ENCODE assay signal across 9 mouse cellular contexts in the genomic region with DNA sequence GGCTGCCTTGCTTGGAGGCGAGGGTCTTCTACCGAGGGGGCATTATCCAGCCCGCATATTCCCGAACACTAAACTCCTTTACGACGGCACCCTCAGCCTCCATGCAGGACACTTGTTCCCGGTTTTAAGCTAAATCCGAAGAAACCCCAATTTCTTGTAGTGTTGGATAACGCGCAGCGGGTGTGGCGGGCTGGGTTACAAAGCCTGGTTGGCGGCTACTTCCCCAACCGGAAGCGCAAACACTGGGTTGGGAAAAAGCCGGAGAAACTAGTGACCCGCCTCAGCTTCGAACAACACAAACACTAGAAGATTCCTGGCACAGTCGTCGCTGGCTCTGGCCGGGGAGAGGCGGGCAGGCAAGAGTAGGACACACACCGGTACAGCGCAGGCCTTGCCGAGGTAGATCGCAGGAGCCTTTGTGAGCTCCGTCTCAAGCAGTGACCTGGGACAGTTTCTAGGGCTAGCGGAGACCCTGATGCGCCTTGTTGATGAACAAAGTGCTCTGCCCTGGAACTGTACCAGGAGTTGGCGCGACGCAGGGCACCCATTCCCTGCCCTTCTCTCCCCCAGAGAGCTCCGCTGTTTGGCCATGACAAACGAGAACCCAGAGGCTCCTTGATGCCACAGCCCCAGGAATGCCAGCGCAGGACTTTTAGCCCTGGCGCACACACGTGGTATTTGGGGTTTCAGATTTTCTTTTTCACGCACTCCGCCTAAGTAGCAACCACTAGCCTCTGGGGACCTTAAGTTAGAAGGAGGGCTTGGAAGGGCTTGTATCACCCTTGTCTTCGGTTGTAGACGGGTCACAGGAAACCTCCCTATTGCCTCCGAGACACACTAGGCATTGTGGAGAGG. TPM values are rescaled to one million over a fixed set of nuclear protein-coding genes. Genes with fewer than 3 reads are reported as not detected.
DNase-seq lines count a peak whose midpoint lies in the region; ATAC-seq and TF ChIP-seq lines count a peak whose summit lies in the region.
"Had no signal": no experiment of that assay in that cellular context is flagged by ENCODE, and none has a peak within 500 bp of the region (broad histone marks: within the 10 kb centered on the region; RNA-seq: fewer than 3 reads in every experiment).

No protein-coding gene starts in this region.

- WGBS in heart, postnatal 0 days = 2% methylated on average over 42 of the region's 42 CpGs
- under 1% methylated on average over 42 of the region's 42 CpGs for WGBS in hindbrain, embryonic 16.5 days
- WGBS in midbrain, embryonic 12.5 days = under 1% methylated on average over 42 of the region's 42 CpGs

- TF ChIP-seq EP300 in heart, postnatal 0 days (IDR thresholded peaks at IDR 0.05; ENCODE audit: low read depth) = no peak

- H3K27ac ChIP-seq in heart, postnatal 0 days (ENCODE audit: low read depth) = no peak overlapping the region
- H3K27ac ChIP-seq in hindbrain, embryonic 16.5 days (ENCODE audit: low read depth, low read length) = no peak overlapping the region
- H3K27ac ChIP-seq in midbrain, embryonic 12.5 days (replicated peaks) = peak overlapping the region; percentile 39; the same call in 1 of the 2 replicates
- H3K27ac ChIP-seq in gastrocnemius, adult 2 months = no peak overlapping the region
- H3K27ac ChIP-seq: liver, embryonic 14.5 days had no signal

- no peaks in the 10 kb centered on the region for H3K36me3 ChIP-seq in heart, postnatal 0 days (replicated peaks; ENCODE audit: control insufficient read depth, insufficient read depth, low read length)
- H3K36me3 ChIP-seq in hindbrain, embryonic 16.5 days (ENCODE audit: control insufficient read depth, insufficient read depth, low read length) = no peaks in the 10 kb centered on the region
- no peaks in the 10 kb centered on the region for H3K36me3 ChIP-seq in midbrain, embryonic 12.5 days

- peaks cover 100% of the 10 kb centered on the region for H3K27me3 ChIP-seq in heart, postnatal 0 days (ENCODE audit: control insufficient read depth, insufficient read depth, low read length)
- H3K27me3 ChIP-seq in hindbrain, embryonic 16.5 days (replicated peaks; ENCODE audit: control insufficient read depth, insufficient read depth, low read length) = peaks cover 46% of the 10 kb centered on the region
- H3K27me3 ChIP-seq in midbrain, embryonic 12.5 days = peaks cover 77% of the 10 kb centered on the region

- peak overlapping the region; percentile 18; the same call in 1 of the 2 replicates for H3K4me3 ChIP-seq in heart, postnatal 0 days (ENCODE audit: low read depth, low read length)
- no peak overlapping the region for H3K4me3 ChIP-seq in hindbrain, embryonic 16.5 days (ENCODE audit: low read length)
- peak overlapping the region; percentile 29 for H3K4me3 ChIP-seq in midbrain, embryonic 12.5 days
- H3K4me3 ChIP-seq in gastrocnemius, adult 2 months = no peak overlapping the region

- H3K9ac ChIP-seq in heart, postnatal 0 days (replicated peaks; ENCODE audit: low read depth, low read length) = no peak overlapping the region
- no peak overlapping the region for H3K9ac ChIP-seq in hindbrain, embryonic 16.5 days (ENCODE audit: low read depth, low read length)
- H3K9ac ChIP-seq in midbrain, embryonic 12.5 days (replicated peaks) = 0 out of 2 replicates have a peak overlapping the region, but pooled peaks have one; percentile 15
- H3K9ac ChIP-seq: liver, embryonic 14.5 days had no signal

- no peak for DNase-seq in heart, postnatal 0 days (ENCODE audit: low spot score)
- DNase-seq in heart, postnatal 36 days = no peak
- DNase-seq in embryo, embryonic 10 days (ENCODE audit: low spot score) = peak; percentile 50
- no peak for DNase-seq in ovary, postnatal 10 days (ENCODE audit: low spot score)
- no peak for DNase-seq in gastrocnemius, adult 2 months
- DNase-seq in lung, postnatal 14 days = no peak

- intact Hi-C loops in heart, postnatal 36 days (cut with DNase I) = no loop called here
- intact Hi-C loops in gastrocnemius, adult 2 months (cut with DNase I) = no loop called here

- no peaks in the 10 kb centered on the region for H3K4me1 ChIP-seq in heart, postnatal 0 days (ENCODE audit: control insufficient read depth, insufficient read depth)
- no peaks in the 10 kb centered on the region for H3K4me1 ChIP-seq in hindbrain, embryonic 16.5 days (ENCODE audit: control insufficient read depth, insufficient read depth, low read depth, low read length)
- peaks cover 23% of the 10 kb centered on the region for H3K4me1 ChIP-seq in midbrain, embryonic 12.5 days

- H3K9me3 ChIP-seq in heart, postnatal 0 days (replicated peaks; ENCODE audit: control insufficient read depth, low read length) = no peaks in the 10 kb centered on the region
- no peaks in the 10 kb centered on the region; the same call in 1 of the 2 replicates for H3K9me3 ChIP-seq in hindbrain, embryonic 16.5 days (ENCODE audit: control insufficient read depth, low read length)
- no peaks in the 10 kb centered on the region for H3K9me3 ChIP-seq in midbrain, embryonic 12.5 days

- no peak for TF ChIP-seq CTCF in heart, postnatal 0 days (IDR thresholded peaks at IDR 0.05; ENCODE audit: low read depth)
- TF ChIP-seq CTCF in gastrocnemius, adult 2 months (IDR thresholded peaks at IDR 0.05) = no peak

- 0 out of 2 replicates have a peak, but pooled peaks have one; percentile 7 for ATAC-seq in heart, postnatal 0 days (ENCODE audit: insufficient read depth, low read depth)
- ATAC-seq in hindbrain, embryonic 16.5 days = peak; percentile 23; the same call in 1 of the 2 replicates
- 0 out of 2 replicates have a peak, but pooled peaks have one; percentile 24 for ATAC-seq in midbrain, embryonic 12.5 days (ENCODE audit: low FRiP score, low read depth)

- H3K4me2 ChIP-seq in heart, postnatal 0 days (ENCODE audit: low read depth, low read length) = no peak overlapping the region
- no peak overlapping the region for H3K4me2 ChIP-seq in hindbrain, embryonic 16.5 days (ENCODE audit: low read length)
- peak overlapping the region; percentile 46 for H3K4me2 ChIP-seq in midbrain, embryonic 12.5 days (replicated peaks)

RNA-seq across cellular contexts. Expression of a gene that starts 6.4 kb away (rescaled TPM):
- not detected in 2 replicates for total RNA-seq in heart, postnatal 0 days (2014; rRNA removed; ENCODE audit: low replicate concordance)
- polyA plus RNA-seq in heart, postnatal 0 days (2015; fragmentation: Nextera tagmentation; extraction: Ambion mirVana) = not detected in 2 replicates
- total RNA-seq in heart, postnatal 36 days (2021) = not detected
- polyA plus RNA-seq in hindbrain, embryonic 16.5 days (2015; fragmentation: Nextera tagmentation; extraction: Ambion mirVana) = 0.05 and 0.17 TPM in 2 replicates
- 5.1 and 6.0 TPM in 2 replicates for polyA plus RNA-seq in midbrain, embryonic 12.5 days (2016; fragmentation: Nextera tagmentation; extraction: Ambion mirVana)
- total RNA-seq in gastrocnemius, adult 2 months (2021) = under 1 TPM in 1 of 2 experiments, not detected in 1; 0.47 TPM
- polyA plus RNA-seq: liver, embryonic 14.5 days had no signal

Comparison
In these comparisons a context has a peak if more than half of its experiments do, and no peak if none do; other contexts are left out.
1. H3K4me3 ChIP-seq: peak in heart, postnatal 0 days (single experiment) and midbrain, embryonic 12.5 days (single experiment); none in hindbrain, embryonic 16.5 days (single experiment) and gastrocnemius, adult 2 months (single experiment).
2. Peak in every context shown above with its lines, with median percentiles within 50 percentile points of each other: ATAC-seq.